Mouse (Mus musculus) limb, embryonic 13.5 days (tissue): ENCODE data around the gene Amacr. TPM values are rescaled to one million over a fixed set of nuclear protein-coding genes. Genes with fewer than 3 reads are reported as not detected.
A peak's percentile ranks its signal among the peaks of the same experiment; 100 is the strongest.

Source experiments
- ATAC-seq: fragments of 200-750 bp; cut with Nextera tagmentation; 2 replicates; pipeline ENCODE4 v1.8.0; 2017; ENCODE audit warnings: low read depth, moderate number of reproducible peaks, moderate TSS enrichment; ENCODE audit not compliant: low FRiP score
- H3K27ac ChIP-seq: fragments of 300-500 bp; sonication (generic); 2 replicates; pipeline ENCODE4 v1.5.1; 2015; ENCODE audit warnings: inconsistent platforms, mild to moderate bottlenecking, moderate library complexity
- H3K27me3 ChIP-seq: fragments of 300-500 bp; sonication (generic); 2 replicates; pipeline ENCODE4 v1.6.1; 2015; ENCODE audit warnings: mild to moderate bottlenecking, inconsistent platforms
- H3K36me3 ChIP-seq: fragments of 300-500 bp; sonication (generic); 2 replicates; pipeline ENCODE4 v1.6.1; 2015; ENCODE audit warnings: inconsistent platforms, mild to moderate bottlenecking, moderate library complexity
- H3K4me1 ChIP-seq: fragments of 300-500 bp; sonication (generic); 2 replicates; pipeline ENCODE4 v1.6.1; 2015; ENCODE audit warnings: inconsistent platforms
- H3K4me2 ChIP-seq: fragments of 300-500 bp; sonication (generic); replicated peaks from 2 replicates; pipeline ENCODE4 v1.6.1; 2015; ENCODE audit warnings: inconsistent platforms, mild to moderate bottlenecking, moderate library complexity
- H3K4me3 ChIP-seq: fragments of 300-500 bp; sonication (generic); 2 replicates; pipeline ENCODE4 v1.5.1; 2015; ENCODE audit warnings: moderate library complexity, mild to moderate bottlenecking, inconsistent platforms
- H3K9ac ChIP-seq: fragments of 300-500 bp; sonication (generic); 2 replicates; pipeline ENCODE4 v1.6.1; 2015; ENCODE audit warnings: mild to moderate bottlenecking, inconsistent platforms
- H3K9me3 ChIP-seq: fragments of 300-500 bp; sonication (generic); 2 replicates; pipeline ENCODE4 v1.6.1; 2016; ENCODE audit warnings: inconsistent platforms
- WGBS: fragments of 180-500 bp; shearing (Covaris S2); methylation state at CpG from one replicate; pipeline ENCODE4 v1.1.7; 2015; 5-methylcytosine and 5-hydroxymethylcytosine counted together
- polyA plus RNA-seq: library from polyadenylated mRNA; unstranded; fragments of >200 nt; fragmentation: Nextera tagmentation; extraction: Ambion mirVana; gene quantifications from 2 replicates; pipeline ENCODE4 v1.2.1, GENCODE M21; 2015

The Amacr gene
- 21.2 and 21.3 TPM in 2 replicates for polyA plus RNA-seq

DNA sequence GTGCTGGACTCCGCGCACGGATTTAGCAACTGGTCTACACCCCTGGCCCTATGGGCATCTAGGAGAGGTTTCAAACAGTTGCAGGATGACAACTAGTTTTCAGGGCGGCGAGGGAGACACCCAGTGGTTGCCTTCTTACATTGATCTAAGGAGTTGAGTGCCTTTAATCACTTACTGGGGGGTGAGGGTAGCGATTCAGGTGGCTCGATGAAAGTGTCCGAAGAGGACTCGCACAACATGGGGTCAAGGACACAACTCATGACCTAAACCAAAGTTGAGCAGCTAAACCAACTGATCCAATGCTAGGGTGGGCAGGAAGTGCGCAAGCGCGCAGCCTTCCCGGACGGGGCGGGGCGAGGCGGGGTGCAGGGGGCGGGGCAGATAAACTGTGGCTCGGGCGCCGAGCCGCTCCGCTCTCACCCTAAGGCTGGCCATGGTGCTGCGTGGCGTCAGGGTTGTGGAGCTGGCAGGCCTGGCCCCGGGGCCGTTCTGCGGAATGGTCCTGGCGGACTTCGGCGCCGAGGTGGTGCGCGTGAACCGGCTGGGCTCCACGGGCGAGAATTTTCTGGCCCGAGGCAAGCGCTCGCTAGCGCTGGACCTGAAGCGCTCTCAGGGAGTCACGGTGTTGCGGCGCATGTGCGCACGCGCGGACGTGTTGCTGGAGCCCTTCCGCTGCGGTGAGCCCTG, at the start of gene Amacr:
Amacr (plus strand) TSS at position 380 of the 687 bp plus-strand sequence.
- Histone ChIP-seq H3K4me3 (peak within 1 kb of the TSS; percentile 73), H3K9ac (peak within 1 kb of the TSS; percentile 83), H3K36me3 (peaks cover 11% of the 10 kb centered on the region; the same call in 1 of the 2 replicates), H3K4me1 (peaks cover 8% of the 10 kb centered on the region; the same call in 1 of the 2 replicates), H3K4me2 (peak within 1 kb of the TSS; percentile 66), H3K9me3 (no peaks in the 10 kb centered on the region), H3K27ac (peak within 1 kb of the TSS; percentile 90), H3K27me3 (no peaks in the 10 kb centered on the region)
- peak; percentile 99 for ATAC-seq
- under 1% methylated on average over 51 of the region's 52 CpGs for WGBS

DNA sequence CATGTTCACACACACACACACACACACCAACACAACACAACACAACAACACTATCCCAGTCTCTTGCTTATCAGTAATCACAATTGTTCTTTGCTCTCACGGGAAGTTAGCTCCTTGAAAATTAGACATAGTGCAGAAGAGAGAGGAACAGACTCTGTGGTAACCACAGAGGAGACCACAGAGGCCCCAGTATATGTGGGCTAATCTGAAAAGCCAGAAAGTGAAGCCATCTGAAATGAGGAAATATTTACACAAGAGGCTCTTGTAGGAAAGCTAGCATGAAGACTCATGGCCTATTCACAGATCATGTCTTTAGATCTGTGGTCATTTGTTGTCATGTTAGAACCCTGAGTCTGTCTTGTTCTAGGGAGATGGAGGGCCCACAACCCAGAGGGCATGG, 47.6 kb upstream of the Amacr start:
- Histone ChIP-seq H3K36me3 (no peaks in the 10 kb centered on the region), H3K9ac (no peak overlapping the region), H3K27me3 (no peaks in the 10 kb centered on the region), H3K4me1 (no peaks in the 10 kb centered on the region), H3K27ac (no peak overlapping the region), H3K4me2 (no peak overlapping the region), H3K9me3 (no peaks in the 10 kb centered on the region), H3K4me3 (no peak overlapping the region)
- 65% methylated on average over 1 of the region's 1 CpGs for WGBS
- no peak for ATAC-seq

DNA sequence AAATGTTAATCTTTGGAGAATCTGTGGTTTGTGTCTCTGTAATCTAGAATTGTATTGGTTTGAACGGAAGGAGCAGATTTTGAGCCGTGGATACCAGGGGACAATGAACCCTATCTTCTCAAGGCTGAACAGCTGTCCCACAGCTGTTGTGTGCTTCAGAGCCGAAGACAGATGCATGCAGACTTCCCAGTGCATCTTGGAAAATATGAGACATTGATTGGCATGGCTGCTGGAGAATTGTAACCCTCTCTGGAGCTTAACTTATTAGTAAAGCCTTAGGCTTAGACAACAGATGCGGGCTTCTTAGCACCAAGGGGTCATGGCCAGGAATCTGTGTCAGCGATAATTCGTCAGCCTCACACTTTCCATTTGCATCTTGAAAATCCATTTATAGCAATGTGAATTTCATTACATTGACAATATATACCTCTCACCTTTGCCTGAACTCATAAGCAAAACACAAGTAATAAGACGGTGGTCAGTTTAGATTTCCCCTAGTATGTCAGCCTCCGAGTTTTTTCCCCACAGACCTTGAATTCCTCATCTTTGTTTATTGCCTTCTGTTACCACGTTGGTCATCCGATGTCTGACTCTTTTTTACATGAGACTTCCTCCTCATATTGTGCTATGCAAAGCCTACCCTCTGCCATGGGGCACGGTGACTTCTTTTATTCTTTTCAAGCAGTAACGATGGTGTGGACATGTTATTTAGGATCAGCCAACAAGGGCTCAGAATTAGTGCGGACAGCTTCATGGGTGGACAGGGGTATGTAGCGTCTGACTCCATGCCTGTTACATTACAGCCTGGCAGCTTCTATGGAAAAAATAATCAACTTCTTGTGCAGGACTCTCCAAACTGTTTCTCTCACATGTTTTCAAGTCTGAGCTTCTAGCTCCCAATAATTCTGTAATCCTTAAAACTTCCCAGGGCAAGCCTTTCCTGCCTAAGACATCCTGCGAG, 41.1 kb upstream of the Amacr start:
- Histone ChIP-seq H3K4me2 (no peak overlapping the region), H3K4me3 (no peak overlapping the region), H3K27me3 (no peaks in the 10 kb centered on the region), H3K36me3 (no peaks in the 10 kb centered on the region), H3K9me3 (no peaks in the 10 kb centered on the region), H3K27ac (no peak overlapping the region), H3K9ac (no peak overlapping the region), H3K4me1 (no peaks in the 10 kb centered on the region)
- 63% methylated on average over 15 of the region's 15 CpGs for WGBS
- peak; percentile 88 for ATAC-seq

DNA sequence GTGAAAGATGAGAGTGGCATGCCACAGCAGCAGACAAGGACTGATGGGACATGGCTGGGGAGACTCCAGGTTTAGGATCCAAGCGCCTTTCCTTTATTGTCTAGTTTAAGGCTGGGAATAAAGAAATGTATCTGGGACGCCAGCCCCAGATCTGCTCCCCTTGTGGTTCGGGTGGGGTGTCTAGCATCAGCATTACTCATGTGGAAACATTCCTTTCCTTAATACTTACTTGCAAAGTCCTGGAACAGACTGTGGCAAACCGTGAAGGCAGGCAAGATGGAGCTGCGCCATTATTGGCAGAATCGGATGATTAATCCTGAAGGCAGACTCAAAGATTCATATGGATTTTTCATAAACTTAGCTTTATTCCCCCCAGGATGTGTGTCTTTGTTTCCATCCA, 39.7 kb upstream of the Amacr start:
- WGBS: 73% methylated on average over 6 of the region's 6 CpGs
- H3K9ac ChIP-seq: no peak overlapping the region
- ATAC-seq: no peak; the same call in 1 of the 2 replicates
- H3K27ac ChIP-seq: no peak overlapping the region
- no peak overlapping the region for H3K4me2 ChIP-seq
- H3K9me3 ChIP-seq: no peaks in the 10 kb centered on the region
- H3K36me3 ChIP-seq: no peaks in the 10 kb centered on the region
- H3K4me1 ChIP-seq: no peaks in the 10 kb centered on the region
- H3K27me3 ChIP-seq: no peaks in the 10 kb centered on the region
- no peak overlapping the region for H3K4me3 ChIP-seq

DNA sequence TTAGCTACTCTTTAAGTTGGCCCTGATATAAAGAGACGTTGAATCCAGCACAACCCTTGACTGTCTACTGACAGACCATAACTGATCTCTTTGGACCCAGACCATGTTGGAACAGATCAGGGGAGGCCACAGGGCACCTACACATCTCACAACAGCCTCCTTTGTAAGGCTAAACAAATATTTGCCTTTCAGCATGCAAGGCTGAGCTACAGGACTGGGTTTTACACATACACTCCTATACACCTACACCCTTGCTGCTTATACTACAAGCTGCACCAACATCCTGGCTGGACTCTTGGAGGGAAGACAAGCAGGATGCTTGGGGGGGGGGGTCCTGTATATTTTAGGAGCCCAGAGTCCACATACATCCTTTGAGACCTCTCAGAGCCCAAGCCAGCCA, 33.7 kb upstream of the Amacr start:
- no peak overlapping the region for H3K4me2 ChIP-seq
- no peaks in the 10 kb centered on the region for H3K27me3 ChIP-seq
- H3K36me3 ChIP-seq: no peaks in the 10 kb centered on the region
- peaks cover 9% of the 10 kb centered on the region for H3K4me1 ChIP-seq
- H3K9me3 ChIP-seq: no peaks in the 10 kb centered on the region
- peak; percentile 43 for ATAC-seq
- no peak overlapping the region for H3K27ac ChIP-seq
- no peak overlapping the region for H3K9ac ChIP-seq
- no peak overlapping the region for H3K4me3 ChIP-seq
- 70% methylated on average over 1 of the region's 1 CpGs for WGBS

DNA sequence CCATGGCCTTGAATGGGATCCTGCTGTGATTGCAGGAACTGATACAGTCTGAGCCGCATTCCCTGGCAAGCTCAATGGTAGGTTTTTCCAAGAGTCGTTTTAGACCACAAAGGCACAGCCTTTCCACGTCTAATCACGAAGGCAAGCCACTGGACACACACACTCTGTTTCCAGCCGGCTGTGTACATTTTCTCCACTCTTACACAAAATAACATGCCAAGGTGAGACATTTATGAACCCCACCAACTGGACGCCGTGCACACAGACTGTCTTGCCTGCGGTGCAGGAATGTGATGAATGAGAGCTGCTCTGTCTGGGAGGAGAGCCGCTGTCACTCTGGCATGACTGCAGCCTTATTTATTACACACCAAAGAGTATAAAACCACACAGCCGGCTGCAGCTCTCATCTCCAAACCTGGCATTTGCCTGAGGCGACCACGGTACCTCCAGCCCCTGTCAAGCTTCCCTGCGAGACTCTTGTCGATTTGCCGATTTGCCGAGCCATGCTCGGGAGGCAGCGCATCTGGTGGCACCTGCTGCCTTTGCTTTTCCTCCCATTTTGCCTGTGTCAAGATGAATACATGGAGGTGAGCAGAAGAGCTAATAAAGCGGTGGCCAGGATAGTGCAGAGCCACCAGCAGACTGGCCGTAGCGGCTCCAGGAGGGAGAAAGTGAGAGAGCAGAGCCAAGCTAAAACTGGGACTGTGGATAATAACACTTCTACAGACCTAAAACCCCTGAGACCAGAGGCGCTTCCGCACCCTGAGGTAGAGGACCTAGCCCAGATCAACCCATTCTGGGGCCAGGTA, 29.4 kb upstream of the Amacr start, which contains the start of gene C1qtnf3:
C1qtnf3 (plus strand) TSS at position 382 of the 809 bp plus-strand sequence.
- Histone ChIP-seq H3K9me3 (no peaks in the 10 kb centered on the region), H3K4me3 (peak within 1 kb of the TSS; percentile 5; the same call in 1 of the 2 replicates)

DNA sequence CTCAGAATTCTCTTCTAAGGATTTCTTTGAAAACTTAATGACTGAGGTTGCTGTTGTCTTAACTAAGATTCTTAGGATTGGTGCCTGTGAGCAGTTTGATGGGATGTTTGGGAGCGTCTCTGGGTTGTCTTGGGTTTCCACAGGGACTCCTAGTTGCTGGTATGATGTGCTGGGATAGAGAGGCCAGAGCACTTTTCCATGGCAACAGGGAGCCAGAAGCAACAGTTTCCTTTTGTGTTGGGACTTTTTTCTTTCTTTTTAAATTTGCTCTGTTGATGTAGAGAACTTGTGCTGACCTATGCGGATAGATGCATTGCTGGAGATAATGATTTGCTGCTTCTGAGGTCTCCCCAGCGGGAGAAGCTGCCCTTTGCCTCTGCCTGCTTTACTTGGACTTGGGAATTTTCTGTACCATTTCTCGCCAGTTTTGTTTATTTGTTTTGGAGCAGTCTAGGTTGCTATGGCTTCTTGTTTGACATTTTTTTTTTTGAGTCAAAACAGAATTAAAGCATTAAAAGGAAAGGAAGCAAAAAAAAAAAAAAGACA, 28.7 kb upstream of the Amacr start:
- ATAC-seq: no peak
- no peaks in the 10 kb centered on the region for H3K9me3 ChIP-seq
- H3K27me3 ChIP-seq: no peaks in the 10 kb centered on the region
- H3K4me1 ChIP-seq: peaks cover 9% of the 10 kb centered on the region
- 0 out of 2 replicates have a peak overlapping the region, but pooled peaks have one; percentile 34 for H3K27ac ChIP-seq
- H3K9ac ChIP-seq: no peak overlapping the region
- WGBS: 73% methylated on average over 4 of the region's 4 CpGs
- H3K4me3 ChIP-seq: 0 out of 2 replicates have a peak overlapping the region, but pooled peaks have one; percentile 5
- H3K36me3 ChIP-seq: no peaks in the 10 kb centered on the region
- H3K4me2 ChIP-seq: peak overlapping the region; percentile 39

More for the DNA sequence above, 29.4 kb upstream of the Amacr start, which contains the start of gene C1qtnf3:
- peaks cover 9% of the 10 kb centered on the region for H3K4me1 ChIP-seq
- H3K27me3 ChIP-seq: no peaks in the 10 kb centered on the region
- no peak within 1 kb of the TSS for H3K9ac ChIP-seq
- WGBS: 57% methylated on average over 23 of the region's 23 CpGs
- H3K4me2 ChIP-seq: peak within 1 kb of the TSS; percentile 39
- ATAC-seq: peak; percentile 70
- no peaks in the 10 kb centered on the region for H3K36me3 ChIP-seq
- H3K27ac ChIP-seq: peak within 1 kb of the TSS; percentile 34

DNA sequence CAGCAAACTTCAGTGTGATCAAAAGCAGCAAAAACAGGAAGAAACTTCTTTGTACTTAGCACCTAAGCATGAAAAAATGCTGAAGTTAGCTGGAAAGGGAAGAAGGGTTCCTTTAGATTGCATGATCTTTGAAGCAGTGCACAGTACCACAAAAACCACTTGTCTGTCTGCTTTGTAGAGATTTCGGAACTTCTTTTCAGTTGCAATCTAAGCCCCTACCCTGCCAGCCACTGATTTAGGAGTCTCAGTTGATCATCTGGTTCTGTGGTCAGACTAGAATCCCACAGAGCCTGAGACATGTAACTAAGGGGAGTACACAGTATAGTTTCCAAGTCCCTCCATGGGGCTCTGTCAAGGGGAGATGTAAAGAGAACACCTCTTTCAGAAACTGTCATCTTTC, 28.1 kb upstream of the Amacr start:
- ATAC-seq: no peak
- no peak overlapping the region for H3K4me3 ChIP-seq
- H3K27me3 ChIP-seq: no peaks in the 10 kb centered on the region
- no peak overlapping the region for H3K9ac ChIP-seq
- H3K4me1 ChIP-seq: peaks cover 9% of the 10 kb centered on the region
- no peaks in the 10 kb centered on the region for H3K36me3 ChIP-seq
- no peak overlapping the region for H3K27ac ChIP-seq
- no peak overlapping the region; the same call in 1 of the 2 replicates for H3K4me2 ChIP-seq
- no peaks in the 10 kb centered on the region for H3K9me3 ChIP-seq
- WGBS: 73% methylated on average over 1 of the region's 1 CpGs

DNA sequence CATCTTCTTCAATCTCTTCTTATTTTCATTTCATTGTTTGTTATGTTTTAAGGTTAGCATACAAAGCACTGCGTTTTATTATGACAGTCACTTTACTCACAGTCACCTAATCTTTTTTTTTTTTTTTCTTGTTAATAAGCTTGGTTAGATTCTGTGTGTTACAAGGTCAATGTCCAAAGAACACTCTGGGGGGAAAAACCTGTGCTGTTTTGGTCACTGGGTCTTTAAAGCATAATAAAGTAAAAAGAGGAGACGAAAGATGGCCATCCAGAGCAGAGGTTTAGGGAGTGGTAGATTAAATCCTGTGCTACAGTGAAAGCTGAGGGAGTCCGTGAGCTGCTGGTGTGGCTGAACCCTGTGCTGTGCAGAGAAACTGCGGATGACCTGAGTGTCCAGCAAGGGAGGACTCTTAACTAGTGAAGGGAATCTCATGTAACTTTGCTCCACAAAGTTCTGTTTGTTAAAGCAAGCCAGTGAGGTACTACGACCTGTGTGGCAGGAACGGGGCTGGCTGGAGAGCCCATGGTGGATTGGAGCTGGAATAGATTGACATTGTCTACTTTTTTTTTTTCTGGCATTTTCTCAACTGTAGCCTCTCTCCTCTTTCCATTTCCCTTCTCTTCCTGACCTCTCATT, 27.1 kb upstream of the Amacr start:
- peaks cover 9% of the 10 kb centered on the region for H3K4me1 ChIP-seq
- no peak overlapping the region for H3K4me3 ChIP-seq
- no peaks in the 10 kb centered on the region for H3K36me3 ChIP-seq
- H3K9me3 ChIP-seq: no peaks in the 10 kb centered on the region
- no peaks in the 10 kb centered on the region for H3K27me3 ChIP-seq
- no peak overlapping the region for H3K27ac ChIP-seq
- H3K4me2 ChIP-seq: no peak overlapping the region
- 86% methylated on average over 6 of the region's 6 CpGs for WGBS
- ATAC-seq: no peak
- no peak overlapping the region for H3K9ac ChIP-seq

DNA sequence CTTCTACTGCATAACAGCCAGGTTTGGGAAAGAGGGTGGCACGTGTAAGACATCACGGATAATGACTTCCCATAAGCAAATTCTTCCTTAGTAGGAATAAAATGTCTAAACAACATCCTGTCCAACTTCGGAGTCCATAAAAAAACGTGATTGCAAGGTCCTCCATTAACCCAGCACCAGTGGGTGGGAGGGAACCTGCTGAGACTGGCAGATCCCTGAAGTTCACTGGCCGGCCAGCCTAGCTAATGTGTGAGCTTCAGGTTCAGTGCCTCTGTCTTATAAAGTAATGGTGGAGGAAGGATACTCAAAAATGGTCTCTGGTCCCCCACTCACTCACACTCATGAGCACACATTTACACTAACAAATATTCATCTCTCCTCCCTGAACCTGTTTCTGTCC, 26.4 kb upstream of the Amacr start:
- Histone ChIP-seq H3K36me3 (no peaks in the 10 kb centered on the region), H3K9ac (no peak overlapping the region), H3K27me3 (no peaks in the 10 kb centered on the region), H3K4me2 (no peak overlapping the region), H3K4me1 (peaks cover 9% of the 10 kb centered on the region), H3K4me3 (no peak overlapping the region), H3K27ac (no peak overlapping the region), H3K9me3 (no peaks in the 10 kb centered on the region)
- 46% methylated on average over 5 of the region's 5 CpGs for WGBS
- ATAC-seq: no peak

DNA sequence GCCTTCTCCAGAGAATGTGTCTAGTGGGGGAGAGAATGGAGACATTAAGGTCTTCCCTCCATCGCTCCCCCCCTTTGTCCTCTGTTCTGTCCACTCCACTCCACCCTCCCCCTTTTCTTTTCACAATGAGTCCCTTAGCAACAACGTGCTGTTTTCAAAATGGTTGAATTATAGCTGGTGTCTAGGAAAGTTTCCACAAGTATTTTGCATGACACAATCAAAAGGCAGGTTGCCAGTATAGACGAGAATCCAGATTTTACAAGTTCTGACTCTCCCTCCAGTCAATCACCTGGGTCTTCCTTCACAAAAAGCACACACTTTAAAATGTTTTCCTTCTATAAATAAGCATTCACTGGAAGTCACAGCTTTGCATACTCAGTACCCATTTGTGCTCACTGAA, 24.9 kb upstream of the Amacr start:
- H3K36me3 ChIP-seq: no peaks in the 10 kb centered on the region
- 55% methylated on average over 3 of the region's 3 CpGs for WGBS
- no peak overlapping the region for H3K27ac ChIP-seq
- H3K4me2 ChIP-seq: no peak overlapping the region
- no peaks in the 10 kb centered on the region for H3K27me3 ChIP-seq
- H3K9ac ChIP-seq: no peak overlapping the region
- H3K4me3 ChIP-seq: no peak overlapping the region
- H3K4me1 ChIP-seq: peaks cover 9% of the 10 kb centered on the region
- H3K9me3 ChIP-seq: no peaks in the 10 kb centered on the region
- ATAC-seq: no peak
